Mouse (Mus musculus) retina, embryonic 14.5 days (tissue): ENCODE measurements around the gene Rsrc2.
"Not testable (repeated sequence)": the region's sequence is repeated elsewhere in the genome, so short reads cannot be mapped to it uniquely, and the experiment has no call there.

Source experiments
- DNase-seq: peaks from one replicate; pipeline ENCODE4 v3.0.0-alpha.2; 2015; ENCODE audit warnings: low spot score

The Rsrc2 gene

GRCm38 (mm10) chr5:123749065-123750064, at the start of gene Rsrc2, which contains the start of gene Kntc1:
Gene Rsrc2 (minus strand): TSS chr5:123749414.
Gene Kntc1 (plus strand): TSS chr5:123749716.
- DNase-seq: peak; percentile 100

- DNase-seq: no peak
These were observed 43.9 kb upstream of the Rsrc2 start for GRCm38 (mm10) chr5:123793081-123793480.

- DNase-seq: peak; percentile 4
These were observed 39.8 kb upstream of the Rsrc2 start for GRCm38 (mm10) chr5:123788976-123789375.

- DNase-seq: no peak
These were observed 32.6 kb upstream of the Rsrc2 start for GRCm38 (mm10) chr5:123781864-123782263.

- DNase-seq: no peak
These were observed 31.5 kb upstream of the Rsrc2 start for GRCm38 (mm10) chr5:123780716-123781115.

GRCm38 (mm10) chr5:123773441-123773840, 24.2 kb upstream of the Rsrc2 start:
- no peak for DNase-seq

DNA sequence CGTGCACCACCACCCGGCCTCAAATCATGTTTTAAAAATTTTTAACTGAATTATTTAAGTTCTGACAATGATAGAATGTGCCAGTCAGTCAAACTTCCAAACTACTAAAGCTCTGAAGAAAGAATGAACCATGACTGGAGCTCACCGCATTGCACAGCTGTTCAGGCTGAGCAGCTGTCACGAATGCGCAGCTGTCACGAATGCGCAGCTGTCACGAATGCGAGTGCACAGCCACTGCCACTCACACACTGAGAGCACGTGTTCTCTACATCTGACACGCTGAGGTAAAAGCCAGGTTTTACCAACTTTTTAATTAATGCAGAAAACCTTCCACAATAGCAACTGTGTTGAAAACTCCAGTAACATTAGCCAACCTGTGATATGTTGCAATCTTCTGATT, 17.2 kb upstream of the Rsrc2 start:
- DNase-seq: not testable (repeated sequence)

GRCm38 (mm10) chr5:123765506-123765905, 16.3 kb upstream of the Rsrc2 start:
- DNase-seq: no peak

DNA sequence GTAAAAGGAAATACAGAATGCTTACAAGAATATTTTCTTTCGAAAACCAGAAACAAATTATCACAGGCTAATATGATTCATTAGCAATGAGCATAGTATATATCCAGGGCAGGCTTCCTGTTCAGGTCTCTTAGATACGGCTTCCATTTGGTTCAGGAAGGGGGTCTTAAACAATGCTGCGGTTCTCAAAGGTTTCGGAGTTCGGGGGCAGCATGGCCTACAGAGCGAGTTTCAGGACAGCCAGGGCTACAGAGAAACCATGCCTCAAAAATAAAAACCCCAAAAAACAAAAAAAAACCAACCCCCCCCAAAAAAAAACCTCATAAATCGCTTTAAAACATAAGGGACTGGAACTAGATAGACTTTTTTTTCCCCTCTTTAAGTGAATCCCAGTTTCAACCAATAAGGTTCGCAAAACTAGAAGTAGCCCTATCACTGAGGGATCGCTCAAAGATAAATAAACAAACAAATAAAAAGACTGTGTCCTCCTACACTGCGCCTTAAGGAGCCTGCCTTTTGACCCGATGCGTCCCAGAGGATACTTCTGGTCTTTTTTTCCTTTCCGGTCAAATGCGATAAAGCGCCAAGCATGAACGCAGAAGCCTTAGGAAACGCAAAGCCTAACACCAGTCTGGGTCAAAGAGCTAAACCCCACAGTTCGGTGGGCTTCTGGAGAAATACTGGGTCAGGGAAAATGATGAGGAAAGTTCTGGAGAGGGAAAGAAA, 712 bp downstream of the Rsrc2 start:
- peak; percentile 32 for DNase-seq

DNA sequence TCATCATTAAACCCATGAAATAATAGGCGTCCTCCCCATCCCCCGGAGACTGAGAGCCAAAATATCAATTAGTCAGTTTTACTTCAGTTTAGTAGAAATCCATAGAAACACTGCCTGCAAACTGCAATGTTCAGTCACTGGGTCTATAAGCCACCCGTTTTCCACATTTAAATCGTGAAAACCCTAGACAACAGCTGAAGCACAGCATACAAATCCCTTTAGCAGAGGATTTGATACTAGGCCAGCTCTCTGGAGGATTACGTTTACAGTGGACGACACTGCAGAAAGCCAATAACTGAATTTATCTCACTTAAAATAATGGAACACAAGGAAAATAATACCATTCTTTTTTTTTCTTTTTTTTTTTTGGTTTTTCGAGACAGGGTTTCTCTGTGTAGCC, 1.6 kb downstream of the Rsrc2 start:
- no peak for DNase-seq

GRCm38 (mm10) chr5:123746253-123746652, 3.0 kb downstream of the Rsrc2 start:
- DNase-seq: no peak

- no peak for DNase-seq
These were observed 4.9 kb downstream of the Rsrc2 start for GRCm38 (mm10) chr5:123744358-123744757.

- DNase-seq: no peak
These were observed 18.2 kb downstream of the Rsrc2 start for GRCm38 (mm10) chr5:123730981-123731380.

GRCm38 (mm10) chr5:123723816-123724215, 25.4 kb downstream of the Rsrc2 start:
- DNase-seq: not testable (repeated sequence)

DNA sequence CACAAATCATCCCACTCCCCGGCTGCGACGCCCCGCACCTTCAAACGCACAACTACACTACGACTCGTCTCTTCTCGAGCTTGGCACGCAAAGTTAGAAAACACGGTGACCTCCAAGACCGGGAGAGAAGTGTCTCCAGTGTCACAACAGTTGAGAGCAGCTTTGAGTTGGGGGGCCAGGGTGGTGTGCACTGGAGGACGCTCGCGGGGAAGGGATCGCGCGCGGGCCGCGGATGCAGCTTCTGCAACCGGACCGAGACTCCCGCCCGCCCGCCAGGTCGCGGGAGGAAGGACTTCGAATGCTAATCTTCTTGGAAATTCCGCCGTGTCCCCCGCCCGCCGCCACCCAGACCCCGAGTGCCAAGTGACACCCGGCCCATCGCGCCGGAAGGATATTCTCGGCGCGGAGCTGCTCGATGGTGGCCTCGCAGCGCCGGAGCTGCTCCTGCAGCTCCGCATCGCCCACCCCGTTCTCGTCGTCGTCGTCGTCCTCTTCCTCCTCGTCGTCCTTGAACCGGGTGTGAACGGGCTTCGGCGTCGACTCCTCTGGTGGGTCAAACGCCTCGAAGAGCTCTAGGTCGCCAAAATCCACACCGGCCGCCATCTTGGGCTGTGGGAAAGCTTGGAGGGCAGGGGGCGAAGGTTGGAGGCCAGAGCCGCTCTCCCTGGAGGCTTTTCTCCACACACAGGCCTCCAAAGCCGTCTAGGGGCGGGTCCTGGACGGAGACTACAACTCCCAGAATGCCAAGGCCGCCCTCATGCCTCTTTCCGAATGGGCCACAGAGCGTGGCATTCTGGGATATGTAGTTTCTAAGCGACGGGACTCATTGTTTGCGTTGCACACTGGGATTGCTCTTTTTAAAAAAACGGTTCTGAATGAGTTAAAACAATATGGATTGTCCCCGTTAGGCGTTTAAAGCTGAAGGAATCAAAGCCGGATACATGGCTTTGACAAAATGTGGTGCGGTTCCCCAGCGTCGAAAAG, 28.6 kb downstream of the Rsrc2 start, which contains the start of gene Zcchc8:
Zcchc8 (minus strand) TSS at position 773 of the 984 bp plus-strand sequence.
- peak; percentile 100 for DNase-seq

DNA sequence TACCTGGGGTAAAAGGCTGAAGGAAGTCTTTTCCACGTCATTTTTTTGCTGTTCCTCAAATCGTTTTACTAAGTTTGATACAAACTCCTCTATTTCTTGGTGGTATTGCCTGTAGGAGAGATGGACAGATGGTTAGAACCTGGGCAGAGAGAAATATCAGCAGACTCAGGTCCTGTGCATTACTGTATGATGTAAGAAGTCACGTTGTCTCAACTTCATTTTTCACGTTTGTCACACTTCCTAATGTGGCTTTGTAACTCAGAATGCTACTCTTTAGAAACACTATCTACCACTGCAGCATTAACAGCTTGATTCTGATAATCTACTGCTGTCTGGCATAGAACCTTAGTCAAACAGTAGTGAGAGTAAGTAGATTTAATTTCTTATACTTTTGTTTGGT, 34.6 kb downstream of the Rsrc2 start:
- no peak for DNase-seq

GRCm38 (mm10) chr5:123713782-123714181, 35.4 kb downstream of the Rsrc2 start:
- DNase-seq: no peak

DNA sequence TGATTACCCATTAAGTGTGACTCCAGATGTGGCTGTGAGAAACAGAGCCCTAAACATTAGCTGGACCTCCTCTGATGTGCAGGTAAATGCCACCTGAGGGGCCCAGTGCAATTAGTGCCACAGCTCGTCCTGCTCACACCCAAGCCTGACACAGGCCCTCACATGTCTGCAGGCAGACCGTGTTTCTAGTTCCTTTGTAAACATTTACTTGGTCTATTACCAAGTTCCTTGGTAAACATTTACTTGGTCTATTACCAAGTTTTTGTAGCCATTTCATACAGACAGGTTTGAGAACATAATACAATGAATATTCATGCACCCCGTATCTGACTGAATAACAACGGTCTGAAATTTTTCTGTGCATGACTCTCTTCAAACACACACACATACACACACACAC, 39.6 kb downstream of the Rsrc2 start:
- DNase-seq: no peak

DNA sequence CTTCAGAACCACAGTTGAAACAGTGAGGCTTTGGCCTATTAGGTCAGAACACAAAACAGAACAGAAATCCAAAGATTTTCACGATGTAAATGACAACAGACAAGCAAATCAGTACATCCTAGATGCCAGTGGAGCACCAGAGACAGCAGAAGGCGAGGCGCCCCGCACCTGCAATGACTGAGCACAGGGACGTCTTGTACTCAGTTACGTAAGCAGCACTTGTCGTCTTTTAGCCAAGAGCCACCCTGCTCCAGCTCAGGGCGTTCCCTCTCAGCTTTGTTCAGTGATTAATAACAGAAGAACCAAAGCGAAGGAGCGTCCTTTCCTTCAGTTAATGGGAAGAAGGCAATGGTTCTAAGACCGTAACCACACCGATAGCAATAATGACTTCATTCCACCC, 40.6 kb downstream of the Rsrc2 start:
- DNase-seq: no peak

DNA sequence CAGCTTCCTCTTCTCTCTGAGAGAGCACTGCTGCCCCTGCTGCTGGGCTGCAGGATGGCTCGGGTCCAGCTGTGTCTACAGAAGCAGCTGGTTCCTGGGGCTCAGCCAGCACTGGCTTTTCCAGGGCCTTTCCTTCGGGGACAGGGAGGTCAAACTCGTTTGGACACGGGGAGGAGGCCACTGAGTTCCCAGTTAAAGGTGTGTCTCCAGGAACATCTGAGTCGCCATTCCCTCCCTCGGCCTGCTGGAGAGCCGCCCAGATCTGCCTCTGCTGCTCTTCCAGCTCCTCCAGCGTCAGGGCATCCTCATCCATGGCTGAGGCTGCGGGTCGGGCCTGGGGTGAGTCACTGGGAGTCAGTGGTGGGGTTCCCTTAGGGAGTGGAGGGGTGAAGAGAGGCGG, 48.6 kb downstream of the Rsrc2 start:
- DNase-seq: no peak

DNA sequence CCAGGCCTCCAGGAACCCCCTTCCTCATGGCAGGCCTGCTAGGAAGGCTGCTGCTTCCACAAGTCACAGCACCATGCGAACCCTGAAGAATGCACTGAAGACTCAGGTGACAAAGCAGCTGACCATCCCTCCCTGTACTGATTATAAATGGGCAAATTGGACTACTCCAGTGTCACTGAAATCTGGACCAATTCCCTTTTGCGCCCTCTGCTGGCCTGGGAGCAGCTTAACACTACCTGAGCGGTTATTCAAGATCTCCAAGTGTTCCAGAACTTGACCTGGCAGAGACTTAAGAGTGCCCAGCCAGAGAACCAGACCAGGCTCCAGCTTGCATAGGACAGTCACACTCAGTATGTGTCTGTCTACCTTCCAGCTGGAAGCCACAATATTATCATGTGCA, 50.0 kb downstream of the Rsrc2 start:
- DNase-seq: peak; percentile 86

DNA sequence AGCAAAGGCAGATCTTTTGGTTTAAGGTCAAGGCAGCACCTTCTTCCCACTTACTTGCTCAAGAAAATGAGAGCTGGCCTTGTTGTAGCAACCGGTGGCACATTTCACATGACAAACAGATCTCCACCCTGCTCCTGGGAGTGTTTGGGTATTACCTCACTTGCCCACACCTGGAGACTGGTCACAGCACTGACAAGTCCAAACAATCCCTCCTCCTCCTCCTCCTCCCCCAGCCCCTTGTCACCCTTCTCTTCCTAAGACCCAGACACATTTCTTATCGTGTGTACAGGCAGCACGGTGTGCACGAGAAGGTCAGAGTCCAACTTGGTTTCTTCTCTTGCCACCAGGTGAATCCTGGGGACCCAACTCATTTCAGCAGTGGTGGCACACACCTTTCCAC, 52.3 kb downstream of the Rsrc2 start:
- DNase-seq: no peak
